Mouse (Mus musculus): ENCODE data around the gene Irs3.

The Irs3 gene

GRCm38 (mm10) chr5:137654746-137655145 lies 9.2 kb upstream of the Irs3 start:
- no peak for DNase-seq

- no peak for DNase-seq
These were observed 7.9 kb upstream of the Irs3 start for GRCm38 (mm10) chr5:137653366-137653765.

GRCm38 (mm10) chr5:137652474-137652873 lies 7.0 kb upstream of the Irs3 start:
- DNase-seq: peak; percentile 96

GRCm38 (mm10) chr5:137649669-137650571 lies 4.4 kb upstream of the Irs3 start:
- DNase-seq: peak; percentile 94

GRCm38 (mm10) chr5:137649251-137649650 lies 3.7 kb upstream of the Irs3 start:
- DNase-seq: no peak

GRCm38 (mm10) chr5:137647827-137648601 lies 2.5 kb upstream of the Irs3 start:
- no peak for DNase-seq

GRCm38 (mm10) chr5:137645091-137645651 lies 343 bp downstream of the Irs3 start:
- DNase-seq: no peak

GRCm38 (mm10) chr5:137644484-137644883 lies 1.0 kb downstream of the Irs3 start:
- DNase-seq: no peak

- no peak for DNase-seq
These were observed 2.6 kb downstream of the Irs3 start for GRCm38 (mm10) chr5:137642886-137643285.

GRCm38 (mm10) chr5:137641054-137641453 lies 4.5 kb downstream of the Irs3 start, which contains the start of gene Sap25:
TSS of gene Sap25 (plus strand) at chr5:137641334.
- DNase-seq: no peak

GRCm38 (mm10) chr5:137639472-137639871 lies 6.0 kb downstream of the Irs3 start:
- no peak for DNase-seq

- no peak for DNase-seq
These were observed 12.0 kb downstream of the Irs3 start for GRCm38 (mm10) chr5:137633397-137634084.

GRCm38 (mm10) chr5:137631591-137631990 lies 13.9 kb downstream of the Irs3 start:
- no peak for DNase-seq

- DNase-seq: peak; percentile 97
These were observed 14.3 kb downstream of the Irs3 start for GRCm38 (mm10) chr5:137631171-137631570.

GRCm38 (mm10) chr5:137630602-137631001 lies 14.9 kb downstream of the Irs3 start:
- DNase-seq: peak; percentile 98

GRCm38 (mm10) chr5:137629906-137630545 lies 15.5 kb downstream of the Irs3 start:
- peak; percentile 96 for DNase-seq

- no peak for DNase-seq
These were observed 16.2 kb downstream of the Irs3 start for GRCm38 (mm10) chr5:137629306-137629721.

- peak; percentile 100 for DNase-seq
These were observed 16.8 kb downstream of the Irs3 start, which contains the start of the genes Fbxo24, Lrch4 and Gm20605 for GRCm38 (mm10) chr5:137628498-137629305. TSS of gene Fbxo24 (minus strand) at chr5:137629002. TSS of gene Lrch4 (plus strand) at chr5:137629121. TSS of gene Gm20605 (plus strand) at chr5:137629175.

GRCm38 (mm10) chr5:137627991-137628390 lies 17.5 kb downstream of the Irs3 start:
- peak; percentile 97 for DNase-seq

GRCm38 (mm10) chr5:137623937-137624530 lies 21.5 kb downstream of the Irs3 start:
- DNase-seq: no peak

GRCm38 (mm10) chr5:137615347-137615746 lies 30.2 kb downstream of the Irs3 start:
- no peak for DNase-seq

All from heart, adult 11 months (tissue).